Mouse (Mus musculus) lung, postnatal 0 days (tissue): ENCODE data around the gene Pam.

Source experiments
- CTCF ChIP-seq: IDR thresholded peaks from 2 replicates; pipeline ENCODE4 v1.5.1; 2016; ENCODE audit warnings: antibody characterized with exemption, mild to moderate bottlenecking
- EP300 ChIP-seq: IDR thresholded peaks from 2 replicates; pipeline ENCODE4 v1.6.1; 2016; ENCODE audit warnings: antibody characterized with exemption, mild to moderate bottlenecking, control low read depth

DNA sequence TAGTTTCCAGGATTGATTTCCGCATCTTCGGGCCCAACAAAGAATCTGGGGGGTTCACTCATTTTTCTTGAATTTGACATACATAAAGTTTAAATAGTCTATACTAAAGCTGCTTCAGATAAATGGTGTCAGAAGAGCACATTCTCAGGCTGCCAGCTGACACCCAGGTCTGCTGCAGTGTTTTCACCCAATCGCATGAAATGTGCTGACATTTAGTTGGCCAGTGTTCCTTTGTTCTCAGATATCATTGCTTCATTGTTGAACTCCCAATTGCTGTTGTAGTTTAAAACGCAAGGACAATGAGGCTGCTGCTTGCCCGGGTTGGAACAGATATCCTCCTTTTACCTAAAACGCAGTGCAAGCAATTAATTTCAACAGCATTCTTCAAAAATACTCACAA, 334.0 kb downstream of the Pam start:
- TF ChIP-seq CTCF (no peak), EP300 (no peak)
